Mouse (Mus musculus) layer of hippocampus, adult 9-11 months (tissue): ENCODE data around the gene Ddx11.
"Not testable (repeated sequence)": the region's sequence is repeated elsewhere in the genome, so short reads cannot be mapped to it uniquely, and the experiment has no call there.

Source experiments
- DNase-seq: peaks from one replicate; pipeline ENCODE4 v3.0.0; 2022

Gene Ddx11

DNA sequence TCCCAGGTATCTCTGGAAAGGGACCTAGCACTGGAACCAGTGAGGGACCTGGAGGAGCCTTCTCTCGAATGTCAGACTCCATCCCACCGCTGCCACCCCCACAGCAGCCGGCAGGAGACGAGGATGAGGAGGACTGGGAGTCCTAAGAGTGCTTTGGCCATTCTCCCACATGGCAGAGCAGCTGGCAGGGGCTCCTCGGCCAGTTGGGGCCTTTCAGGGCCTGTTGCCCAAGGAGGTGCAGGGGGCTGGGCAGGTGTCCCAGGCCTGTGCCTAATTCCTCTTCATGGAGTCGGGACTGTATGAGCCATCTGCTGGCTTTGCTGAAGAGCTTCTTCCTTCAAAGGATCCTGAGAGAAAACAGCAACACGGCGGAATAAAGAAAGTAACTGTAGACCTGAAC, 4.3 kb upstream of the Ddx11 start:
- DNase-seq = no peak

DNA sequence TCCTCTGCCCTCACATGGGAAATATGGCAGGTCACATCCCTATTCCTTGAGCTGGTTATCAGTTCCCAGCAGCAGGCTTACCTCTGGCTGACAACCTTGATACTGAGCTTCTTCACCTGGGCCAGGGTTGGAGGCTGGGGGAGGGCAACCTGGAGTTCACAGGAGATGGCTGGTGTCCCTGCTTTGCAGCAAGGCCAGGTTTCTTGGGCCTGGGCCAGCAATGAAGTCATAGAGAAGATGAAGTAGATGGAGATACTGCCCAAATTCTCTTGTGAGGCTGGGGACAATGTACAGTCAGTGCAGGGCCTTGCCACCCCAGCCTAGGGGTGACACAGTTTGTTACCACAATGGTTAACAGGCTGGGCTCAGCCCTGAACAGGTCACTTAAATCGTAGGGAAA, 2.6 kb upstream of the Ddx11 start:
- DNase-seq = no peak

DNA sequence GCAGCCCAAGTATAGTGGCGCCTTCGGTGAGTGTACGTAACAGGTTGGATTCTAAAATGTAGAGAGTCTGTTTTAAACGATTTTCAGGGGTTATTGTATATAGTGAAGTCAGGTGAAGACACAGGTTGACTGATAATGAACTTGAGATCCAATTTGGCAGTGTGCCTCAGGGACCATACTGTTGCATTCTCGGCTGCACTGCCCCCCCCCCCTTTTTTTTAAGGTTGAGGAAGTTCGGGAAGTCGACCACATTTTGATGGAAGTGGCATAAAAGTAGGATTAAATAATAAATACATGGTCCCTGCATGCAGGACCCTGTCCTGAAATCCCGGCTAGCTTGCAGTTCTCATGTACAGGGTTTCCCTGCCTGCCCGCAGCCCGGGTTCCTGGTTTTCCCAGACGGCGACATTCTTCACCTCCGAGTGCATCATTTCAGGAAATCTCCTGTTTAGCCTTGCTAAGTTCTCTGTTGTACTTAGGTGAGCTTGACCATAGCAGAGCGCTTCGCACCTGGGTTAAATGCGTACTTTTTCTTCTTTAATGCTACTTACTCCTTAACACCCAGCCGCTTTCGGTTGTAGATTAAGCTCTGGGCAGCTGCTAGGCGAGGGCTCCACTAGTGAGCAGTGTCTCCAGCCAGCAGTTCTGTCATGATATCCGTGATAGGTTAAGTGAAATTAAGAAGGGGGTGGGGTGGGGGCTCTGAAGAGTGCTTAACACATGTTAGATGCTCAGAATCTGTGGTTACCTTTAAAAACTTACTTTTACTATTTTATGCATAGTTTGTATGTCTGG, 693 bp downstream of the Ddx11 start:
- no peak for DNase-seq

GRCm38 (mm10) chr17:66125211-66125610, 1.9 kb downstream of the Ddx11 start:
- no peak for DNase-seq

DNA sequence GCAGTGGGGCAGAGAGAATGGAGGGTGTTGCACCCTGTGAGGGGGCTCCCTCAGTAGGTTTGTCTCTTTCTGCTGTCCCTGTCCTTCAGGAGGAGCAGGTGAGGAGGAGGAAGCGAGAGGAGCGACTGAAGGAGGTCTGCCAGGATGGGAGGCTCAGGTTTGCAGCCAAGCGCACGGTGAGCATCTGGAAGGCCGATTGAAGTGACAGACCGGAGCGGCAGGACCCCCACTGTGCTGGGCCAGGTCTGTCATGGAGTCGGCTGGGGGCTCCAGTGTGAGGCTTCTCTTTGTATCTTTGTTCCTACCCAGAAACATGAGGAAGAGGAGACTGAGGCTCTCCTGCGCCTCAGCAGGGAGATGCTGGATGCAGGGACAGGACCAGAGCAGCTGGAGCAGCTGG, 7.1 kb downstream of the Ddx11 start:
- no peak for DNase-seq

DNA sequence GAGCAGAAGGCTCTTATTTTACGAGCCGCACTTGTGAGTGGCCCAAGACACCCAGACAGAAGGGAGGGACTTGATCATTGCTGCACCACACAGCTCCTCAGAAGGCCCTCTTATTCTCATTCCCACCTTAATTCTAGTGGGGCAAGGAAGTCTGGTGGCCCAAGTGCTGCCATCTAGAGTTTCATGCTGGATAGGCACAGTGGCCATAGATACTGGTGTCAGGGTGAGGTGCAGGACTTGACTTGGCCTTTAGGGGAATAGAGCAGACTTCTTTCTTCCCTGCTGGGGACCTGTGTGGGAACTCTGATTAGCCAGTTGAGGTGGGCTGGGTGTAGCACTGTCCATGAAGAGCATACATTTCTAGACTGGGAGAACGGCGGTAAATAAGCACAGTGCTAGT, 7.9 kb downstream of the Ddx11 start:
- no peak for DNase-seq

GRCm38 (mm10) chr17:66152706-66153662, 29.7 kb downstream of the Ddx11 start:
- DNase-seq = not testable (repeated sequence)

- DNase-seq = not testable (repeated sequence)
Observed at GRCm38 (mm10) chr17:66153735-66154423, 30.6 kb downstream of the Ddx11 start.

DNA sequence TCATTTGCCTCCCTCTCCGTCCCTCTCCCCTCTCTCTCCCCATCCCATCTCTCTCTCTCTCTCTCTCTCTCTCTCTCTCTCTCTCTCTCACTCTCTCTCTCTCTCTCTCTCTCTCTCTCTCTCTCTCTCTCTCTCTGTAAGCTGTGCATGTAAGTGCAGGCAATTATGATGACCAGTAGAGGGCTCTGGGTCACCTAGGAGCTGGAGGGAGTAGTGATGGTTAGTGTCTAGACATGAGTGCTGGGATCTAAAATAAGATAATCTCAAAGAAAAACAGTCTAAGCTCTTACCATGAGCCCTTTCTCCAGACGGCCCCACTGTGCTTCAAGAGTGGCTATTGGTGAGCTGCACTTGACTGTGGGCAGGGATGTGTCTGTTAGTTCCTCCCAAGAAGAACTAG, 31.6 kb downstream of the Ddx11 start:
- DNase-seq = no peak

DNA sequence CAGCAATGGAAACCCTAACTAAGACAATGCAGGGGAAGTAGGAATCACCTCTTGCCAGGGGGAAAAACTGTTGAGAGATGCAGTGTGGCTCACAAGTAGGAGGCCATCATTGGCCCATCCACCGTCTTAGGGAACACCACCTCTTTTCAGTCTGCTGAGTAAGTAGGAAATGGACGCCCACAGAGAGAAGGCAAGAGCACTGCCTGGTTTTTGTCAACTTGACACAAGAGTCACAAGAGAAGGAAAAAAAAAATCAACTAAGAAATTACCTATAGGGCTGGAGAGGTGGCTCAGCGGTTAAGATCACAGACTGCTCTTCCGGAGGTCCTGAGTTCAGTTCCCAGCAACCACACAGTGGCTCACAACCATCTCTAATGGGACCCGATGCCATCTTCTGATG, 35.0 kb downstream of the Ddx11 start:
- DNase-seq = no peak

DNA sequence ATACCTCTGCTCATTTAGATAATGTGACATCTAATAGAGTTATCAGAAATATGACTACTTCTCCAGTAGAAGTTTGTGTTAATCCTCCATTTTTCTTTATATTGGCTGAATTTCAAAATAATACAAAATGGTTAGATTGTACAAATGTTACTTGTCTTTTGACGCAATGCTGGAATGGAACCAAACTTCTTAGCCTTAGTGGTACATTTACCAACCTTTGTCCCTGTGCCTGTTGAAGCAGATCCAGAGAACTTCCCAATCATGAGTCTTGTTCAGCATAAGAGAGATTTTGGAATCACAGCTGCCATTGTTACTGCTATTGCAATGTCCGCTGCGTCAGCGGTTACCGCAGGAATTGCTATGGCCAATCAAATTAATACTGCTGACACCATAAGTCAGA, 43.8 kb downstream of the Ddx11 start:
- not testable (repeated sequence) for DNase-seq

GRCm38 (mm10) chr17:66170971-66171370, 47.7 kb downstream of the Ddx11 start:
- DNase-seq = not testable (repeated sequence)

DNA sequence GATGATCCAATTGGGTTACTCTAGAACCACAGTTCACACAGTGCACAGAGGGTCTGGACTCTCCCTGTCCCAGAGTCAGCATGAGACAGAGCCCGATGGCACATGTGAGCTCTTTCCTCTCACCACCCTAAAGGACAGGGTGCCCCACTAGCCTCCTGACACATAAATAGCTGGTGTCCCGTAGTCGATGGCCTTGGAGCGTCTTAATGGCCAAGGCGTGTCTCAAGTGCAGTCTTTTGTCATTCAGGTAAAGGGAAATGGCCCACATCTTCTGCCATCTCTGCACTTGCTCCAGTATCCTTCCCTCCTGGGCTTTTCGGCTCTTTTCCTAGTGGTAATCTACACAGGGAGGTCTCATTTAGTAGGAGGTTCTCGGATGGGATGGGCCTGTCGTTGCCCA, 67.3 kb downstream of the Ddx11 start:
- no peak for DNase-seq

DNA sequence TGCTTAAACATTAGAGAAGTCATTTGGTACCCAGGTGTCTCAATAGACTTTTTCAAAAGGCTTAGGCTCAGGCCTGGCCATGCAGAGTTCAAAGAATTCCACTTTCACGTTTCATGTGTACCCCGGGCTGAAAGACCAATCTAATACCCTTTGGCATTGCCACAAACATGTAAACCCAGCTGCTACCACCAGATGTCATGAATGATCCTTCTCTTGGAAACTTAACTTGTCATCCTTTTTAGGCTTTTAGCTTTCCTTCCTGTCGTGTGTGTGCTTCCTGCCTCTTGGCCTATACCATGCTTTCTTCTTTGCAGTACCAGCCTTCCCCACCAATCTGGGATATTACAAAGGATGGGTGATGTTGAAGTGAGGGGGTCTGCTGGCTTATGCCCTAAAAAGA, 73.7 kb downstream of the Ddx11 start:
- DNase-seq = no peak
